Mouse (Mus musculus) ovary, adult 18-20 months (tissue): ENCODE measurements around the gene Rwdd2a.

Experiments used
- DNase-seq: peaks from one replicate; pipeline ENCODE4 v3.0.0; 2022; ENCODE audit warnings: low spot score, mixed read lengths

Gene Rwdd2a

DNA sequence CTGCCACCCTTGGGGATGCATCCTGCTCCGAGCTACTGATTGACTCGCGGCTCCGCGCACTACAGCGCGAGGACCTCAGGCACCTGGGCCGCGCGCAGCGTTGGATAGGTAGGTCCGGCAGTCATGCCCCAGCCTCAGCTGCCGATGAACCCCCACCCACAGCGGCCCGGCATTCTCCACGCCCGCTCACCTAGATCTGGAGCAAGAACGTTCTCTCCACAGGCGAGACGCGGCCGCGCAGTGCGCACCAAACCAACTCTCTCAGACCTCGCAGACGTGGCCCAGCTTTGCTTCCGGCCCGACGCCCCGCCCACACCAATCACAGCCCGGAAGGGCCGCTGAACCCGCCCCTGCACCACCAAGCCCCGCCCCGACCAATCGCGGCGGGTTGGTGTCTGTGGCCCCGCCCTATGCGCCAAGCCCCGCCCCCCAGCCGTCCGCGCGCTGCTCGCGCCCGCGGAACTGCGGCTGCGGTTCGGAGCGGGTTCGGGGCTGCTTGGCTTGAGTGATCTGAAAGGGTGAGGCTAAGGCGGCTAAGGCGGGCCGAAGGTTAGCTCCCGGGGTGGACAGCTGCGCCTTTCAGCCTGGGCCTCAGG lies at the start of gene Rwdd2a, which contains the start of gene Pgm3:
Rwdd2a (plus strand) TSS at position 452 of the 596 bp plus-strand sequence.
Pgm3 (minus strand) TSS at position 303 of the 596 bp plus-strand sequence.
- peak; percentile 93 for DNase-seq

DNA sequence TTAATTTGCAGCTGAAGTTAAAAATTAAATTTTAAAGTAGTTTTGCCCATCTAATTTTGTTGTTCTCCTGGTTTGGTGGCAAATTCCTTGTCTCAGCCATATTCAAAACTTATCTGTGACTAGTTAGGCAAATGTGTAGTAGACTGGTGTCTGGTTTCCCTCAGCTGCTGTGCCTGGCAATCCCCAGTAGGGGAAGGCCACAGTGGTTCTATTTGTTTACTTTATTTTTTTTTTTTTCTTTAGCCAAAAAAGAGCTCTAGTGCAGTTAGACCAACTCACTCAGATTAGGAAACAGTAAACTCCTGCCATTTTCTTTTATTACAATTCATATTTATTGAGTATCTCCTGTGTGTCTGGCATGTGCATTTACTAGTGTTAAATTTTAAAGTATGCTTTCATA lies 49.5 kb upstream of the Rwdd2a start:
- DNase-seq: no peak

DNA sequence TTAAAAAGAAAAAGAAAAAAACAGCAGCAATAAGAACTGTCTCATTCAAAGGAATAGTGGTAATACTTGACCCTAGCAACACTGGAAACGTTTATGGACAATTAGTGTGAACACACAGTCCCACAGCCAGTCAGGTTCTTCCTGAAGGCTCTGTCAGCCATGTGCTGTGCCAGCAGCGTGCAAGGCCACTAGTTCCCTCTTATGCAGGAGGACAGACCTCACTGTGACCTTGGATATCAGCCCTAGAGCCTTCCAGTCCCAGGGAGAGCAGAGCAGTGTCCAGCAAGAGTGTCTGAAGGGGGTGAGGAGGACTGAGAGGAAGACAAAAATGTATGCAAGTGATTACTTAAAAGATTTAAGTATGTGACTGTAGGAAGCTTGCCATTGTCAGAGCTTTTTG lies 46.2 kb upstream of the Rwdd2a start:
- DNase-seq: peak; percentile 39

DNA sequence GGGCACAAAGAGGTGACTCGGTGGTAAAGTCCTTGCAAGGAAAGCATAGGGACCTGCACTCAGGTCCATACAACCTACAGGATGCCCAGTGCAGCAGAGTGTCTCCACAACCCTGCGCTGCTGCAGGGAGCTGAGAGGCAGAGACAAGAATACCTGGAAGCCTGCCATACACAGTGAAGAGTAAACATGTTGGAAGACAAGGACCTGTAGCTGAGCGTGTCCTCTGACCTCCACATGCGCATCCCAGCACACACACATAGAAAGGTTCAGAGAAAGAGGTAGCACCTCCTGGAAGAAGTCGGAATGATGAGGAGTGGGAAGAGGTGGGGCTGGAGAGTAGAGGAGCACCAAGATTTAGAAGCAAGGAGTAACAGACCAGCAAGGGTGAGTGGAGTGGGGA lies 37.7 kb upstream of the Rwdd2a start:
- no peak for DNase-seq

DNA sequence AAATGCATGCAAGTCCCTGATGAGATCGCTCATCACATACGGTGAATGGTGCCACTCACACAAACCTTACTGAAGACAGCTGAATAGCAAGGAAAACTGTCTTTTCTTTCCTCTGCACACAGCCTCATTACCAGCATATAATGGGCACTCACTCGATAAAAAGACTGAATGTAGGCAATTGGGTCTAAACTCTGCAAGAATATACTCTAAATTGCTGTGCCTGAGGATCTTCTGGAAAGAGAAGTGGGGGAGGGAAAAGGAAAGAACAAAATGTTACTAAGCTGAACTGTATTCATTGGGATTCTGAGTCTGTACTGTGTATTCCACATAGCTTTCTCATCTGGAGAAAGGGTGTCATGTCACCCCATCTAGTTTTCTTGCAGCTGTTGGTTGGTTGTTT lies 28.3 kb upstream of the Rwdd2a start:
- DNase-seq: no peak

DNA sequence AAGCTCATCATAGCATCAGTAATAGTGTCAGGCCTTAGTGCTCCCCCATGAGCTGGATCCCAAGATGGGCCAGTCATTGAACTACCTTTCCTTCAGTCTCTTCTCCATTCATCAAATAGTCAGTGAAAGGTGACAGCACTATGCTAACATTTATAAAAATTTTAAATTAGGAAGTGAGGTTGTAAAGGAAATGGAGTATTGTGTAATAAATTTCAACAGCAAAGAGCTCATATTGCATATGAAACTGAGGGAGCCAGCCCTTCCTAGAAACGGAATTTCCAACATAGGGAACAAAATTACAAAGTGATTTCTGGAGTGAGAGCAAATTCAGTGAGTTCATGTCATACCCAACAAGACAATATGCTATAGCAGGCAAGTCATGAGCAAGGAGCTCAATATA lies 27.2 kb upstream of the Rwdd2a start:
- no peak for DNase-seq

DNA sequence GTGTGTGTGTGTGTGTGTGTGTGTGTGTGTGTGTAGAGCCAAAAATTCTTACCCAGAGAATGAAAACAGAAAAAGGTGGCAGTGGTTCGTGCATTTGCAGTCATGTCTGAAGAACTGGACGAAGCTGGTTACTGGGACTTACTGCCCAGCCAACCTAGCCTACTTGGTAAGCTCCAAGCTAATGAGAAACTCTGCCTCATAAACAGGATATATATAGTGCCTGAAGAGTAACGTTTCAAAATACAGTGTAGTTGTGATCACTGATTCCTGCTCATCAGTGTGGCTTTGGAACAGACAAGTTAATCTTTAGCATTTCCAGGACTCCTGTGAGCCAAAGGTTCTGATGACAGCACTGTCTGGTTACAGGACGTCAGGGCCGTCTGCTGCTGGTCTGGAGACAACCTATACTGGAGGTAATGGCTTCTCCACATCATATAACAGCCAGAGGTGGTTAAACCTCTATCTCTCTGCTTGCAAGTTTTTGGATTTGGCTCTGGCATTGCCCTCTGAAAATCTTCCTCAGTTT lies 22.1 kb upstream of the Rwdd2a start:
- no peak for DNase-seq

DNA sequence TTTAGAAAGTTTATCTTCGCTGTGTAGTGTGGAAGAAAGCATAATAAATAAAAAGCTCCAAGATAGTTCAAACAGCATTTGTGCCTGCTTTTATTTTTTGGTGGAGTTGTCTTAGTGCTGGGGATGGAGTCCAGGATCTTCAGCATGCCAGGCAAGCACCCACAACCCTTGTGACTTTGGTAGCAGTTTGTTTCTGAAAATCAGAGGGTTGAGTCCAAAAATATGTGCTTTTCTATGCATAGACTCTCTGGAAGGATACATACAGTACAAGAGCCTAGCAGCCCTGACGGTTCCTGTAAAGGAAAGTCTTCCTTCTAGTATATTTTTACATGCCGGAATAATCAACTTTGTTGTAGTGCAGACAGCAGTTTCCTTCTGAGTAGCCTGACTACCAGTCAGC lies 21.1 kb upstream of the Rwdd2a start:
- DNase-seq: no peak

DNA sequence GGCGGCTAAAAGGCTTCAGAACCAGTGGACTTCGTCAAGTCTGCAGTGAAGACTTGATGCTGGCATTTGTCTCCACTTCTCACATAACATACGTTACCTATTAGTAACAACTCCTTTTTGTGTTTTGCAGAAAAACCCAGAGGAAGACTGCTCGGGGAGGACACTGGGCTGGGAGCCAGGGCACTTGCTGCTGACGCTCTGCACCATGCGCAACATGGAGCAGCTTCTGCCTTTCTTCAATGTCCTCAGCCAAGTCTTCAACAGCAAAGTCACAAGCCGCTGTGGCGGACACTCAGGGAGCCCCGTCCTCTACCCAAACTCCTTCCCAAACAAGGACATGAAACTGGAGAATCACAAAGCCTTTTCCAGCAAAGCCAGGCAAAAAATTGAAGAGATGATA lies 17.9 kb upstream of the Rwdd2a start:
- DNase-seq: no peak

DNA sequence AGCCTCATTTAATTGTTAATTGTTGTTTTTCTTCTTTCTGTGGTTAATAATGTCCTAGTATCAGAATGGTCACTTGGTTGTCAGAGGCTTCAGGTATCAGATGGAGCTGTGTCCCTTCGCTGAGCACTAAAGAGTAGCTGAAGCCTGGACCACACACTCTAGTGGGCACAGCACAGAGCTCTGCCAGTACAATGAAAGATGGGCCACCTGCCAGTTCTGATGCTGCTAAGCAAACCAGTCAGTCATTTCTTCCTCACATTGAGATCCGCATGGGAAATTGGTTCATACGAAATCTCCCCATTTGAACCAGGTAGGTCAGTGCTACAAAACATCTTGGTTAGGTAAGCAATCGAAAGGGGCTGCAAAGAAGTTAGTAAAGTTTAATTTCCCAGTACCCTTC lies 17.1 kb upstream of the Rwdd2a start:
- DNase-seq: no peak

DNA sequence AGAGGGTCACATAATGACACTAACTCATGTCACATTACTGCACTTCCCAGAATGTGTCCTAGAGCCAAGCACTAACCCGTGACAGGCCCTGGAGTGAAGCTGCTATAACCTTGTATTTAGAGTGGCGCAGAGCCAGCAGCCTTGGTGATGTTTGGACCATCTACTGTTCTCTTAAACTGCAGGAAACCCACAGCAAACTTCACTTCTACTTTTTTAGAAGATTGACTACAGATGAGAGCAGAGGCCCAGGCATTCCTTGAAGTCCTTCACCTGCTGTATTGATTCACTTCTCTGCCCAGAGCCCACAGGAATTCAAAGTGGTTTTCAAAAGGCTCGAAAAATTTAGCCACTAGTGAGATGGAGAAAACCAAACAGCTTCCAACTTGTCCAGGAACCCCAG lies 11.2 kb upstream of the Rwdd2a start:
- DNase-seq: no peak

DNA sequence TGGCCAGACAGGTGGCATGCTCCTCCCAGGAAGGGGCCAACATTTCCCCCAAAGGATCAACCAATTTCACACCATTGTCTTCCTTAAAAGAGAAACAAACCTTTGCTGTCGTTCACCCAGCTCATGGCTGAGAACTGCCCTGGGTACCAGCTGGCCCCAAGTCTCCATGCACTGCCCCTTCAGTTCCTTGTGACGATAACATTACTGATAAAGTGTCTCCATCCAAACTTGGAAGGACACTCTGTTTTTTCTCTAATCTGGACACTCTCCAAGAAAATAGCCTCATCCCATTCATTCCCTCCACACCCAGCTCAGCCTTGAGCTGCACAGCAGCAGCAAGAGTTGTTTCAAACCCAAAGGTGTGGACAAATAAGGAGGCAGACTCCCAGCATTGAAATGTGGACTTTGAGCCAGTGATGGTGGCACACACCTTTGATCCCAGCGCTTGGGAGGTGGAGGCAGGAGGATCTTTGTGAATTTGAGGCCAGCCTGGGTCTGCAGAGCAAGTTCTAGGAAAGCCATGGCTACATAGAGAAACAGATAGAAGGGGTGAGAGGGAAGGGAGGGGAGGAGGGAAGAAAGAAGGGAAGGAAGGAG lies 2.4 kb upstream of the Rwdd2a start:
- DNase-seq: peak; percentile 24

DNA sequence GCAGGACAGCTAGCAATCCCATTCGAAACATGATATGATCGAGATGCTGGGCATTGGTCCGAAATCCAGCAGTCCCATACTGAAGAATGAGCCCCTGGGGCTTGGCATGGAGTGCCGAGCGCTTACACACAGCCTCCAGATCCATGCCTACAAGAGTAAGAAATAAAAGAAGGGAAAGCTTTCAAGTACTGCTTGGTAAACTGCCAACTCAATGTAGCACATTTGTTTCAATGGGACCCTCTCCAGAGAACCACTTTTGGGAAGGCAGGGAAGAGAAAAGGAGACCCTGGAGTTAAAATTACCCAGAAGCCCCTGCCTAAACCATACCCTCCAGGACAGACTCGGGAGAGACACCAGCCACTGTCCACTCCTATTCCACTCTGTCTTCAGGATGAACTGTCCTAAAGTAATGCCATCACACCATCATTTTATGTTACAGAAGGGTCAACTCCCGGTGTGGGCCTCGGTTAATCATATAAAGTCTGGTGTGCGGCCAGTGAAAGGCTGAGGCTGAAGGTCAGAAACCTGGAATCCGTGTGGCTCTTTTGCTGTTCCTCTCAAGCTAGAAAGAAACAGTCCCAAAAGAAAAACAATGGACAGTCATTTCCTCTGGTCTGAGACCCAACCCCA lies 1.4 kb upstream of the Rwdd2a start:
- DNase-seq: no peak

DNA sequence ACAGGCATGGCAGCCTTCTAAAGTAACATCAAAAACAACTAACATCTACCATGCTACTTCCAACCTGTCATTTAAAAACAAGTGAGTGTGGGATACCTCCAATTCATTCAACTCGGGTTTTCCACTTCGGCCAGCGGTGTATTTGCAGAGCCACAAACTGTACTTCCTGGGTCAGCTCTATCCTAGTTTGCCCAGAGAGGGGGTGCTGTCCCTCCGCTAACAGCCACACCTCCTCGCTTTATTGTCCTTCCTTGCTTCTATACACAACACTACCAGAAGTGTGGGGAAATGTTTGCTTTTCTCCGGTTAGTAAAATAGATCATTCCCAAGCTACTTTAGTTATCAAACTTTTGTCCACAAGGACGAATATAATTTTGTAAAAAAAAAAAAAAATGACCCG lies 845 bp upstream of the Rwdd2a start:
- no peak for DNase-seq

DNA sequence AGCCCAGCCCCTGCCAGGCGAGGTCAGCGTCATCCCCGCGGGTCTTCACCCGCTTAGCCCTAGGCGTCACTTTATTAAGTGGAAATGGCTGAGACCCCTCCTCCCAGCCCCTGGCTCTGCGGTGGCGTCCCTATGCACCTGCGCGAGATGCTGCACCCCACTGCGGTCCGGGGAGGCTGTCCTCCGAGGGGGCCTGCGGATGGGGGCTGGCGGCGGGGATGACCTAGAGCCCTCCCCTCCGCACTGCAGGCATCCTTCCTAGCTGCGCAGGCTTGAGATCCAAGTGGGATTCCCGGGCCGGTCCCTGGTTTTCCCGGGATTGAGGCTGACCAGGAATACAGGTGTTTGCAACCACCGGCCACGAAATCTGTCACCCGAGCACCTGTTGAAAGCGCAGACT lies 405 bp downstream of the Rwdd2a start:
- no peak for DNase-seq

DNA sequence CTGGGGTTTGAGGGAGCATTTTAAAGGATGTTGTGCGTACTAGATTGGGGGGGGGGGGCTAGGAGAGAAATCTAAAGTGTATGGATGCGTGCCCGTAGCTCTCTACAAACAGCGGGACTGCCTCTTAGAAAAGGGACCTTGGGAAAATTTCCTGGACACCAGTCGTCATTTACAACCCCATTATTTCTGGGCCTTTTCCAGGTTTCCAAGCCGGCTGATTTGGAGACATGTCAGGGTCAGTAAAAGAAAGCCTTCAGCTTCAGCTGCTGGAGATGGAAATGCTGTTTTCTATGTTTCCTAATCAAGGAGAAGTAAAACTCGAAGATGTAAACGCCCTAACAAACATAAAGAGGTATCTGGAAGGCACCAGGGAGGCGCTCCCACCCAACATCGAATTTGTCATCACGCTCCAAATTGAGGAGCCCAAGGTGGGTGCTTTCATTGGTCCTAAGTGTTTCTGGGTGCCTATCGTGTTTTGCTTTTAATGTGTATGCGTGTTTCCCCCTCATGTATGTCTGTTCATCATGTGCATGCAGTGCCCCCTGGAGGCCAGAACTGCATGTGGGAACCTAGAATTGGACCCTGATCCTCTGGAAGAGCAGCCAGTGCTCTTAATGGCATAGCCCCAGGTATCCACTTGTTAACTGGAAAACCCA lies 973 bp downstream of the Rwdd2a start:
- DNase-seq: peak; percentile 50

DNA sequence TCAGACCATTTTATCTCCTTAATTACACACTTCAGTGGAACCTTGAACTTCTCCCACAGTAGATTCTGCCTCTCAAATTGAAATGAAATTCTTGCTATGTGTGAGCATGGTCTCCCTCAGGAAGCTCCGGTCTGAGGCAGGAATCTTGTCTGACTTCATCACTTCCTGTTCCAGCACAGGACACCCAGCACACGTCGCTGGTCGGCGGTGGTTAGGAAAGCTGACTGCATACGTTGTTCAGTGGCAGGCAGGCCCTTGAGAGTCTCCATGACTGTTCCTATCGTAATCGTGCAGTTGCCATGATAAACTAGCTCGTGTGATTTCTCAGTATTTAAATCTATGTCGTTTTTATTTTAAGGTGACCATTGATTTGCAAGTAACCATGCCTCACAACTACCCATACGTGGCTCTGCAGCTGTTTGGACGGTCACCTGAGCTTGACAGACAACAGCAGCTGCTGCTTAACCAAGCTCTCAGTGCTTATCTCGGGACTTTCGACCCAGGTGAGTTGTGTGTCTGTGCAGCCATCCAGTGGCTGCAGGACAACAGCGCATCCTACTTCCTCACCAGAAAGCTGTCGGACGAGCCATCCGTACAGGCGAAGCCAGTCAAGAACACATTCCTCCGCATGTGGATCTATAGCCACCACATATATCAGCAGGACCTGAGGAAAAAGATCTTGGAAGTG lies 2.0 kb downstream of the Rwdd2a start:
- no peak for DNase-seq

DNA sequence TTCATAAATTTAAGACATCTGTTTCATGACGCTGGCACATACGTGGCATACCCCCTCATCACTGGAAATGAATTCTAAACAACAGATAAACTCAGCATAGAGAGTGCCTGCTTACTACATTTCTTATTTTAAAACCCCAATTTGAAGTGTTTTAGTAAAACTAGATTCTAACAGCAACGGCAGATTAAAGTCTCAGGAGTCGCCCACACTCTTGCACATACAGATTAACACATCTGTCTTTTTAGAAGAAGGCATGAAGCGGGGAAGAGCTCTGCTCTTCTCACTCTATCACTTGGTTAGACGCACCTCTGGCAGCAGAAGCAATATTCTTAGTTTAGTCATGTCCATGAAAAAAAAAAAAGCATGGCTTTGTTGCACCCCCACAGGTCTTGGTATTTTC lies 3.4 kb downstream of the Rwdd2a start:
- no peak for DNase-seq

DNA sequence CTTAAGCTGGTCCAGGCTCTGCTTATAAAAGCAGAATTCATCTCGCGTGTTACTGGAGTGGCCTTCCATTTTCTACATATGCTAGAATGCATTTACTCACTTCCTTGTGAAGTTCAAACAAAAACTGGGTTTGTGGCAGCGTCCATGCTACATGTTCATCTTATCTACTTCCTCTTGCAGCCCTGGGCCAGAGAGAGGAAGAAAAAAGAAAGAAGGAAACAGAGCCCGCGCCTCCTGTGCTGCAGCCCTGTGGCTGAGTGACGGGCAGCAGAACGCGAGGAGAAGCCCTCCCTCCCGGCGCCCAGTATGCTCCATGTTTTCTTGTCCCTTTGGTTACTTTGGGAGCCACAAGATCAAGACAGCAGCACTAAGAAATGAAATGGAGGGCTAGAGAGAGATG lies 7.9 kb downstream of the Rwdd2a start:
- DNase-seq: no peak

DNA sequence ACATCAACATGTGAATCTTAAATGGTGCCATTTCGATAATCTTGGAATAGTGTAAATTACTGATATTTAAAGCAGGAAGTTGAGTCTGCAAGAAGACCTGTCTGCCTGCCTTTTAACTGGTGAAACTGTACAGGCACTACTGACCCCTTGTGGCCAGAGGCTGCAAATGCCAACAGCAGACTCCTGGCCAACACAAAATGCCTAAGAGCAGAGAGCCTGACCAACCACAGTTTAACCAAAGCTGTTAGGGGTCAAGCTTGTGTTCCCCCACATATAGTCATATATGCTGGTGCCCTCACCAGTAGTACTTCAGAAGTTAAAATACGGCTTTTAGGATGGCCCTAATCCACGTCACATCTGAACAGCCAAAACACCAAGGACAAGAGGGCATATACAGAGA lies 11.9 kb downstream of the Rwdd2a start:
- peak; percentile 51 for DNase-seq

DNA sequence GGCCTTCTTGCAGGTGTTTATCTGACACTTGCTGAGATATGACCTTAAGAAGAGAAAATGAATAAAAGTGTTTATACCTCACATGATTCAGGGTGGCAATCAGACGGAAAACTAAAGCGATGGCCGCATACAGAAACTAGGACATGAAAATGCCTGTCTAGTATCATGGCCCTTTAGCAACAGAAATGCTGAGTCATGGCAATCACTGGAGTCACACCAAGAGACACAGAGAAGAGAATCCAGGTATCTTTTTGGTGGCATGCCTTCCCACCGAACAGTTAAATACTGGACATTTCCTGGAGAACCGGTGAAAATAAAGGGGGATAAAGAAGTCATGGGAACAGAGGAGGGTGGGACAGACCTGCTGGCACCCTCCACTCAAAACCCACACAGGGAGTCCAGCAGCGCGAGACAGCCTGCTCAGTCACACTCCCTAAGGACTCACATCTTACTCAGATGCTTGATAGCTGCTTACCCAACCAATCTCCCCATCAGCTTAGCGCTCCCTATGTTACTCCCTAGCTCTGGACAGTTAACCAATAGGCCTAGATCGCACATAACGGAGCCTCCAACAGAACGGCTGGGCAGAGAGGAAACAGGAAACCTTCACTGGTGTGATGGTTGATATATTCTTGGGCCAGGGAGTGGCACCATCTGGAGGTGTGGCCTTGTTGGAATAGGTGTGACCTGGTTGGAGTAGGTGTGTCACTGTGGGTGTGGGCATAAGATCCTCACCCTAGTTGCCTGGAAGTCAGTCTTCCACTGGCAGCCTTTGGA lies 15.4 kb downstream of the Rwdd2a start:
- DNase-seq: no peak
